Mouse (Mus musculus): ENCODE measurements around the gene Olfr875. TPM values are rescaled to one million over a fixed set of nuclear protein-coding genes. Genes with fewer than 3 reads are reported as not detected.

Gene Olfr875
- total and polyA plus RNA-seq, 3 experiments, result not detected

GRCm38 (mm10) chr9:37762541-37762940 is 9.1 kb upstream of the Olfr875 start:
- peak; percentile 54 for DNase-seq (ENCODE audit: extremely low read depth)
- Histone ChIP-seq H3K27ac (ENCODE audit: insufficient read depth, low read depth) (no peak overlapping the region), H3K9me3 (replicated peaks; ENCODE audit: low read length) (no peaks in the 10 kb centered on the region), H3K27me3 (replicated peaks) (no peaks in the 10 kb centered on the region), H3K9ac (ENCODE audit: insufficient read depth, low read depth) (no peak overlapping the region), H3K4me3 (replicated peaks in 1 of 3; ENCODE audit: low read depth in 2 of 3, low read length in 2 of 3, poor library complexity in 1 of 3) (no peak overlapping the region), H3K4me2 (ENCODE audit: insufficient read depth, low read depth, poor library complexity, severe bottlenecking) (no peak overlapping the region), H3K79me2 (replicated peaks; ENCODE audit: control insufficient read depth, extremely low read depth, insufficient read depth, poor library complexity, severe bottlenecking) (no peaks in the 10 kb centered on the region), H3K4me1 (ENCODE audit: control insufficient read depth in 1 of 2, insufficient read depth in 2 of 2) (no peaks in the 10 kb centered on the region), H3K36me3 (replicated peaks in 1 of 2; ENCODE audit: control insufficient read depth in 1 of 2, insufficient read depth in 1 of 2, low read length in 1 of 2) (no peaks in the 10 kb centered on the region)
- TF ChIP-seq RAD21 (IDR thresholded peaks at IDR 0.05; ENCODE audit: low read depth, low read length) (peak; percentile 68), CTCF (conservative IDR thresholded peaks at IDR 0.05 in 1 of 2, IDR thresholded peaks at IDR 0.05 in 1 of 2; ENCODE audit: low read depth in 2 of 2, low read length in 2 of 2) (peak; percentile 52 to 72), CHD1 (IDR thresholded peaks at IDR 0.05; ENCODE audit: low read depth, low read length) (no peak), SMC3 (IDR thresholded peaks at IDR 0.05; ENCODE audit: low read depth, low read length) (peak; percentile 80)
- dilution Hi-C loops (cut with MboI; ENCODE audit: extremely low pct_ligation_motif_present, extremely low pct_unique_long_range_greater_than_20kb, low sequenced_read_pairs), result no loop called here
- in situ Hi-C loops (cut with MboI; ENCODE audit: low pct_ligation_motif_present, low pct_unique_long_range_greater_than_20kb, low sequenced_read_pairs), result loop anchor here (25.0 kb wide), 1 partner anchor 175 kb away; no protein-coding TSS in a partner anchor

DNA sequence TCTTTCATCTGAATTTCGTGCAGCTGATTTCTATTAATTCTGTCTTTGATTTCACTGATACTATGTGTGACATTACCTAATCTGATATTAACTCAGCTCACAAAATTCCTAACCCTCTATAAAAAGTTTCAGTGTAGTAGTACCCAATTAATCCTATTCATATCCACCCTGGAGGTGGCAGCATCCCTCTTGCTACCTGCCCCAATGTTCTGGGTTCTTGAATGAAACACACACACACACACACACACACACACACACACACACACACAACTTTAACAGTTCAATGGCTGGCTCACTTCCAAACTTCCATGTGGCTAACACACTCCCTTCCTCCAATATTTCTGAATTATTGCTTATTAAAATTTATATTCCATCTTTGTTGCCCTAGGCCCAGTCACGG is 996 bp upstream of the Olfr875 start:
- Histone ChIP-seq H3K27me3 (replicated peaks) (no peaks in the 10 kb centered on the region), H3K9me3 (replicated peaks; ENCODE audit: low read length) (no peaks in the 10 kb centered on the region), H3K27ac (ENCODE audit: insufficient read depth, low read depth) (no peak overlapping the region), H3K9ac (ENCODE audit: insufficient read depth, low read depth) (no peak overlapping the region), H3K36me3 (replicated peaks in 1 of 2; ENCODE audit: control insufficient read depth in 1 of 2, insufficient read depth in 1 of 2, low read length in 1 of 2) (no peaks in the 10 kb centered on the region), H3K79me2 (replicated peaks; ENCODE audit: control insufficient read depth, extremely low read depth, insufficient read depth, poor library complexity, severe bottlenecking) (no peaks in the 10 kb centered on the region), H3K4me3 (replicated peaks in 1 of 3; ENCODE audit: low read depth in 2 of 3, low read length in 2 of 3, poor library complexity in 1 of 3) (no peak overlapping the region), H3K4me2 (ENCODE audit: insufficient read depth, low read depth, poor library complexity, severe bottlenecking) (no peak overlapping the region), H3K4me1 (ENCODE audit: control insufficient read depth in 1 of 2, insufficient read depth in 2 of 2) (no peaks in the 10 kb centered on the region)
- in situ Hi-C loops (cut with MboI; ENCODE audit: low pct_ligation_motif_present, low pct_unique_long_range_greater_than_20kb, low sequenced_read_pairs), result loop anchor here (25.0 kb wide), 1 partner anchor 167 kb away; no protein-coding TSS in a partner anchor
- DNase-seq (ENCODE audit: extremely low read depth), result no peak
- dilution Hi-C loops (cut with MboI; ENCODE audit: extremely low pct_ligation_motif_present, extremely low pct_unique_long_range_greater_than_20kb, low sequenced_read_pairs), result no loop called here
- TF ChIP-seq USF2 (conservative IDR thresholded peaks at IDR 0.05; ENCODE audit: low read depth, low read length) (no peak), UBTF (IDR thresholded peaks at IDR 0.05; ENCODE audit: low read depth, low read length) (no peak), MAX (IDR thresholded peaks at IDR 0.05; ENCODE audit: low read length) (no peak), POLR2AphosphoS2 (IDR thresholded peaks at IDR 0.05; ENCODE audit: low read depth, low read length) (no peak), NRF1 (IDR thresholded peaks at IDR 0.05; ENCODE audit: low read depth, low read length) (no peak), PAX5 (IDR thresholded peaks at IDR 0.05; ENCODE audit: low read length) (no peak), POLR2A (IDR thresholded peaks at IDR 0.05; ENCODE audit: low read depth, low read length) (no peak), SIN3A (IDR thresholded peaks at IDR 0.05; ENCODE audit: low read length) (no peak), MXI1 (IDR thresholded peaks at IDR 0.05; ENCODE audit: low read depth, low read length) (no peak), TCF12 (IDR thresholded peaks at IDR 0.05; ENCODE audit: low read depth, low read length) (no peak), RCOR1 (conservative IDR thresholded peaks at IDR 0.05; ENCODE audit: low read depth, low read length) (no peak), RAD21 (IDR thresholded peaks at IDR 0.05; ENCODE audit: low read depth, low read length) (no peak), USF1 (IDR thresholded peaks at IDR 0.05; ENCODE audit: low read depth, low read length) (no peak), EP300 (IDR thresholded peaks at IDR 0.05; ENCODE audit: low read length) (no peak)
